Mouse (Mus musculus) neural tube, embryonic 12.5 days (tissue): Measurements from ENCODE around the gene Scai. TPM values are rescaled to one million over a fixed set of nuclear protein-coding genes. Genes with fewer than 3 reads are reported as not detected.
A peak's percentile ranks its signal among the peaks of the same experiment; 100 is the strongest.
"Not testable (repeated sequence)": the region's sequence is repeated elsewhere in the genome, so short reads cannot be mapped to it uniquely, and the experiment has no call there.

ENCODE experiments used
- ATAC-seq: fragments of 200-750 bp; cut with Nextera tagmentation; 2 replicates; pipeline ENCODE4 v1.8.0; 2017; ENCODE audit warnings: low read depth, mild to moderate bottlenecking, moderate TSS enrichment, moderate library complexity; ENCODE audit not compliant: low FRiP score
- H3K27ac ChIP-seq: fragments of 300-500 bp; sonication (generic); 2 replicates; pipeline ENCODE4 v1.5.1; 2016
- H3K27me3 ChIP-seq: fragments of 300-500 bp; sonication (generic); replicated peaks from 2 replicates; pipeline ENCODE4 v1.6.1; 2016; ENCODE audit warnings: mild to moderate bottlenecking
- H3K36me3 ChIP-seq: fragments of 300-500 bp; sonication (generic); 2 replicates; pipeline ENCODE4 v1.6.1; 2016; ENCODE audit warnings: mild to moderate bottlenecking
- H3K4me1 ChIP-seq: fragments of 300-500 bp; sonication (generic); 2 replicates; pipeline ENCODE4 v1.6.1; 2016
- H3K4me2 ChIP-seq: fragments of 300-500 bp; sonication (generic); replicated peaks from 2 replicates; pipeline ENCODE4 v1.6.1; 2016; ENCODE audit warnings: mild to moderate bottlenecking
- H3K4me3 ChIP-seq: fragments of 300-500 bp; sonication (generic); 2 replicates; pipeline ENCODE4 v1.5.1; 2016
- H3K9ac ChIP-seq: fragments of 300-500 bp; sonication (generic); 2 replicates; pipeline ENCODE4 v1.6.1; 2016; ENCODE audit warnings: mild to moderate bottlenecking
- H3K9me3 ChIP-seq: fragments of 300-500 bp; sonication (generic); 2 replicates; pipeline ENCODE4 v1.6.1; 2016; ENCODE audit warnings: mild to moderate bottlenecking
- WGBS: fragments of 180-500 bp; shearing (Covaris S2); methylation state at CpG from one replicate; pipeline ENCODE4 v1.1.7; 2016; 5-methylcytosine and 5-hydroxymethylcytosine counted together
- polyA plus RNA-seq: library from polyadenylated mRNA; unstranded; fragments of >200 nt; fragmentation: Nextera tagmentation; extraction: Ambion mirVana; gene quantifications from 2 replicates; pipeline ENCODE4 v1.2.1, GENCODE M21; 2016

The Scai gene
- polyA plus RNA-seq, 1 experiment from 2014 or later: 16.5 TPM

- Histone ChIP-seq H3K9me3 (no peaks in the 10 kb centered on the region), H3K27me3 (no peaks in the 10 kb centered on the region), H3K4me1 (no peaks in the 10 kb centered on the region), H3K36me3 (peaks cover 55% of the 10 kb centered on the region), H3K9ac (no peak overlapping the region), H3K4me2 (no peak overlapping the region), H3K4me3 (no peak overlapping the region), H3K27ac (no peak overlapping the region)
- 90% methylated on average over 5 of the region's 5 CpGs for WGBS
- no peak for ATAC-seq
Measured at GRCm38 (mm10) chr2:39121137-39121536, 69.4 kb downstream of the Scai start.

GRCm38 (mm10) chr2:39116583-39116982, 74.0 kb downstream of the Scai start:
- no peak overlapping the region for H3K4me2 ChIP-seq
- no peak for ATAC-seq
- 90% methylated on average over 2 of the region's 2 CpGs for WGBS
- no peaks in the 10 kb centered on the region for H3K27me3 ChIP-seq
- peaks cover 53% of the 10 kb centered on the region for H3K36me3 ChIP-seq
- H3K9me3 ChIP-seq: no peaks in the 10 kb centered on the region
- H3K4me1 ChIP-seq: no peaks in the 10 kb centered on the region
- H3K9ac ChIP-seq: no peak overlapping the region
- no peak overlapping the region for H3K4me3 ChIP-seq
- H3K27ac ChIP-seq: no peak overlapping the region

- Histone ChIP-seq H3K36me3 (peaks cover 42% of the 10 kb centered on the region), H3K27ac (no peak overlapping the region), H3K27me3 (no peaks in the 10 kb centered on the region), H3K4me2 (no peak overlapping the region), H3K9ac (no peak overlapping the region), H3K4me3 (no peak overlapping the region), H3K9me3 (no peaks in the 10 kb centered on the region), H3K4me1 (no peaks in the 10 kb centered on the region)
- no peak for ATAC-seq
- 93% methylated on average over 7 of the region's 7 CpGs for WGBS
Measured at GRCm38 (mm10) chr2:39114093-39114492, 76.4 kb downstream of the Scai start.

- H3K36me3 ChIP-seq: peaks cover 37% of the 10 kb centered on the region
- no peak for ATAC-seq
- no peaks in the 10 kb centered on the region for H3K4me1 ChIP-seq
Measured at GRCm38 (mm10) chr2:39110514-39110913, 80.0 kb downstream of the Scai start.

GRCm38 (mm10) chr2:39109712-39110111, 80.8 kb downstream of the Scai start:
- not testable (repeated sequence) for H3K9ac ChIP-seq, H3K27me3 ChIP-seq, H3K9me3 ChIP-seq, H3K4me1 ChIP-seq, H3K4me3 ChIP-seq, H3K27ac ChIP-seq, H3K4me2 ChIP-seq, ATAC-seq
- H3K36me3 ChIP-seq: peaks cover 36% of the 10 kb centered on the region

More at GRCm38 (mm10) chr2:39110514-39110913, 80.0 kb downstream of the Scai start:
- no peak overlapping the region for H3K9ac ChIP-seq
- H3K4me3 ChIP-seq: no peak overlapping the region
- H3K4me2 ChIP-seq: no peak overlapping the region
- no peaks in the 10 kb centered on the region for H3K9me3 ChIP-seq
- H3K27ac ChIP-seq: no peak overlapping the region
- H3K27me3 ChIP-seq: no peaks in the 10 kb centered on the region

- H3K27me3 ChIP-seq, H3K4me3 ChIP-seq, H3K27ac ChIP-seq, H3K9ac ChIP-seq, H3K4me2 ChIP-seq, ATAC-seq, H3K4me1 ChIP-seq, H3K9me3 ChIP-seq: not testable (repeated sequence)
- peaks cover 19% of the 10 kb centered on the region for H3K36me3 ChIP-seq
- 98% methylated on average over 1 of the region's 1 CpGs for WGBS
Measured at GRCm38 (mm10) chr2:39099951-39100350, 90.6 kb downstream of the Scai start.

GRCm38 (mm10) chr2:39097993-39098392, 92.5 kb downstream of the Scai start:
- no peak overlapping the region for H3K9ac ChIP-seq
- H3K36me3 ChIP-seq: peaks cover 19% of the 10 kb centered on the region
- no peaks in the 10 kb centered on the region for H3K9me3 ChIP-seq
- H3K27ac ChIP-seq: no peak overlapping the region
- H3K4me2 ChIP-seq: no peak overlapping the region
- H3K27me3 ChIP-seq: no peaks in the 10 kb centered on the region
- no peak overlapping the region for H3K4me3 ChIP-seq
- no peak for ATAC-seq
- no peaks in the 10 kb centered on the region for H3K4me1 ChIP-seq

GRCm38 (mm10) chr2:39091966-39092365, 98.6 kb downstream of the Scai start:
- Histone ChIP-seq H3K9ac (no peak overlapping the region), H3K27ac (no peak overlapping the region), H3K27me3 (no peaks in the 10 kb centered on the region), H3K4me3 (no peak overlapping the region), H3K4me1 (no peaks in the 10 kb centered on the region), H3K36me3 (peaks cover 11% of the 10 kb centered on the region), H3K9me3 (no peaks in the 10 kb centered on the region), H3K4me2 (no peak overlapping the region)
- 92% methylated on average over 1 of the region's 1 CpGs for WGBS
- no peak for ATAC-seq

- Histone ChIP-seq H3K4me1 (no peaks in the 10 kb centered on the region), H3K4me3 (no peak overlapping the region), H3K4me2 (no peak overlapping the region), H3K9ac (no peak overlapping the region), H3K27ac (no peak overlapping the region), H3K36me3 (peaks cover 49% of the 10 kb centered on the region), H3K9me3 (no peaks in the 10 kb centered on the region), H3K27me3 (no peaks in the 10 kb centered on the region)
- 83% methylated on average over 3 of the region's 3 CpGs for WGBS
- no peak for ATAC-seq
Measured at GRCm38 (mm10) chr2:39082706-39083105, 107.8 kb downstream of the Scai start.

GRCm38 (mm10) chr2:39070666-39071065, 119.9 kb downstream of the Scai start:
- Histone ChIP-seq H3K4me3 (no peak overlapping the region), H3K4me2 (no peak overlapping the region), H3K4me1 (no peaks in the 10 kb centered on the region), H3K9ac (no peak overlapping the region), H3K27me3 (no peaks in the 10 kb centered on the region), H3K27ac (no peak overlapping the region), H3K36me3 (no peaks in the 10 kb centered on the region), H3K9me3 (no peaks in the 10 kb centered on the region)
- ATAC-seq: no peak

- Histone ChIP-seq H3K36me3 (no peaks in the 10 kb centered on the region), H3K27me3 (no peaks in the 10 kb centered on the region), H3K9me3 (no peaks in the 10 kb centered on the region), H3K9ac (no peak overlapping the region), H3K4me1 (peaks cover 6% of the 10 kb centered on the region), H3K4me2 (no peak overlapping the region), H3K4me3 (no peak overlapping the region), H3K27ac (no peak overlapping the region)
- 78% methylated on average over 1 of the region's 1 CpGs for WGBS
- ATAC-seq: no peak
Measured at GRCm38 (mm10) chr2:39069096-39069495, 121.4 kb downstream of the Scai start.

GRCm38 (mm10) chr2:39065400-39065987, 125.0 kb downstream of the Scai start, which contains the start of gene Golga1:
Gene Golga1 (minus strand): TSS chr2:39065541.
- WGBS: under 1% methylated on average over 50 of the region's 50 CpGs
- peaks cover 7% of the 10 kb centered on the region for H3K4me1 ChIP-seq
- peak within 1 kb of the TSS; percentile 75 for H3K4me3 ChIP-seq
- no peaks in the 10 kb centered on the region for H3K27me3 ChIP-seq
- H3K9me3 ChIP-seq: no peaks in the 10 kb centered on the region
- peak within 1 kb of the TSS; percentile 84 for H3K4me2 ChIP-seq
- H3K36me3 ChIP-seq: peaks cover 6% of the 10 kb centered on the region; the same call in 1 of the 2 replicates
- H3K9ac ChIP-seq: peak within 1 kb of the TSS; percentile 89
- peak within 1 kb of the TSS; percentile 54 for H3K27ac ChIP-seq
- ATAC-seq: peak; percentile 99

- Histone ChIP-seq H3K4me2 (peak overlapping the region; percentile 84), H3K9me3 (no peaks in the 10 kb centered on the region), H3K9ac (peak overlapping the region; percentile 89), H3K36me3 (peaks cover 10% of the 10 kb centered on the region), H3K4me3 (peak overlapping the region; percentile 75), H3K4me1 (peaks cover 7% of the 10 kb centered on the region), H3K27me3 (no peaks in the 10 kb centered on the region), H3K27ac (peak overlapping the region; percentile 54)
- 8% methylated on average over 25 of the region's 25 CpGs for WGBS
- peak; percentile 23; the same call in 1 of the 2 replicates for ATAC-seq
Measured at GRCm38 (mm10) chr2:39064687-39065399, 125.7 kb downstream of the Scai start.
